Mouse (Mus musculus) embryo, embryonic 10 days (tissue): Measurements from ENCODE around the gene Ctnnd2.
"Not testable (repeated sequence)": the region's sequence is repeated elsewhere in the genome, so short reads cannot be mapped to it uniquely, and the experiment has no call there.

ENCODE experiments used
- DNase-seq: peaks from one replicate; pipeline ENCODE4 v3.0.0-alpha.2; 2015; ENCODE audit warnings: low spot score

Gene Ctnnd2

GRCm38 (mm10) chr15:30172391-30173281 lies at the start of gene Ctnnd2:
Gene Ctnnd2, plus strand, starts transcription at chr15:30172593.
- peak; percentile 87 for DNase-seq

- DNase-seq, result no peak
These were observed 41.7 kb upstream of the Ctnnd2 start for GRCm38 (mm10) chr15:30130705-30131104.

GRCm38 (mm10) chr15:30139626-30140025 lies 32.8 kb upstream of the Ctnnd2 start:
- DNase-seq, result not testable (repeated sequence)

- no peak for DNase-seq
These were observed 27.0 kb upstream of the Ctnnd2 start for GRCm38 (mm10) chr15:30145413-30145812.

- DNase-seq, result no peak
These were observed 20.2 kb upstream of the Ctnnd2 start for GRCm38 (mm10) chr15:30152176-30152575.

GRCm38 (mm10) chr15:30157975-30158374 lies 14.4 kb upstream of the Ctnnd2 start:
- DNase-seq, result no peak

GRCm38 (mm10) chr15:30170031-30170430 lies 2.4 kb upstream of the Ctnnd2 start:
- peak; percentile 6 for DNase-seq

GRCm38 (mm10) chr15:30171493-30172195 lies 749 bp upstream of the Ctnnd2 start:
- peak; percentile 10 for DNase-seq

GRCm38 (mm10) chr15:30173370-30173941 lies 1.1 kb downstream of the Ctnnd2 start:
- peak; percentile 36 for DNase-seq

- no peak for DNase-seq
These were observed 1.9 kb downstream of the Ctnnd2 start for GRCm38 (mm10) chr15:30174321-30174720.

GRCm38 (mm10) chr15:30184020-30184419 lies 11.6 kb downstream of the Ctnnd2 start:
- no peak for DNase-seq

- no peak for DNase-seq
These were observed 18.5 kb downstream of the Ctnnd2 start for GRCm38 (mm10) chr15:30190872-30191271.

- DNase-seq, result no peak
These were observed 19.7 kb downstream of the Ctnnd2 start for GRCm38 (mm10) chr15:30191931-30192668.

GRCm38 (mm10) chr15:30198429-30198828 lies 26.0 kb downstream of the Ctnnd2 start:
- DNase-seq, result no peak

GRCm38 (mm10) chr15:30199785-30200184 lies 27.4 kb downstream of the Ctnnd2 start:
- DNase-seq, result no peak

GRCm38 (mm10) chr15:30201211-30201610 lies 28.8 kb downstream of the Ctnnd2 start:
- DNase-seq, result no peak

- DNase-seq, result no peak
These were observed 29.2 kb downstream of the Ctnnd2 start for GRCm38 (mm10) chr15:30201617-30202016.

GRCm38 (mm10) chr15:30212746-30213145 lies 40.4 kb downstream of the Ctnnd2 start:
- no peak for DNase-seq

GRCm38 (mm10) chr15:30215871-30216270 lies 43.5 kb downstream of the Ctnnd2 start:
- no peak for DNase-seq

- DNase-seq, result no peak
These were observed 56.7 kb downstream of the Ctnnd2 start for GRCm38 (mm10) chr15:30229112-30229511.

GRCm38 (mm10) chr15:30235210-30236034 lies 63.0 kb downstream of the Ctnnd2 start:
- no peak for DNase-seq
